Mouse (Mus musculus) lung, embryonic 16.5 days (tissue): ENCODE measurements at regions not wholly inside any gene's neighbourhood (a gene's known extent, or its start where the extent isn't known, plus 50 kb on each side); places are given as distances from the start of the nearest gene placed in this dataset.
"Not testable (repeated sequence)": the region's sequence is repeated elsewhere in the genome, so short reads cannot be mapped to it uniquely, and the experiment has no call there.

Experiments
- ATAC-seq: fragments of 200-750 bp; cut with Nextera tagmentation; 2 replicates; pipeline ENCODE4 v1.8.0; 2017; ENCODE audit warnings: low read depth, mild to moderate bottlenecking, moderate library complexity
- H3K27ac ChIP-seq: fragments of 300-500 bp; sonication (generic); 2 replicates; pipeline ENCODE4 v1.5.1; 2014; ENCODE audit warnings: mild to moderate bottlenecking, control low read depth, low read length
- H3K27me3 ChIP-seq: fragments of 300-500 bp; sonication (generic); 2 replicates; pipeline ENCODE4 v1.6.1; 2014; ENCODE audit warnings: low read depth, low read length, mixed read lengths; ENCODE audit not compliant: control insufficient read depth, insufficient read depth
- H3K36me3 ChIP-seq: fragments of 300-500 bp; sonication (generic); 2 replicates; pipeline ENCODE4 v1.6.1; 2014; ENCODE audit warnings: low read length; ENCODE audit not compliant: control insufficient read depth, insufficient read depth
- H3K4me1 ChIP-seq: fragments of 300-500 bp; sonication (generic); replicated peaks from 2 replicates; pipeline ENCODE4 v1.6.1; 2014; ENCODE audit warnings: low read length, mixed read lengths; ENCODE audit not compliant: control insufficient read depth, insufficient read depth
- H3K4me2 ChIP-seq: fragments of 300-500 bp; sonication (generic); 2 replicates; pipeline ENCODE4 v1.6.1; 2014; ENCODE audit warnings: low read depth, low read length, control low read depth
- H3K4me3 ChIP-seq: fragments of 300-500 bp; sonication (generic); 2 replicates; pipeline ENCODE4 v1.5.1; 2014; ENCODE audit warnings: mild to moderate bottlenecking, low read length, control low read depth
- H3K9ac ChIP-seq: fragments of 300-500 bp; sonication (generic); 2 replicates; pipeline ENCODE4 v1.6.1; 2014; ENCODE audit warnings: low read length, control low read depth
- H3K9me3 ChIP-seq: fragments of 300-500 bp; sonication (generic); 2 replicates; pipeline ENCODE4 v1.6.1; 2016; ENCODE audit warnings: low read length; ENCODE audit not compliant: control insufficient read depth
- WGBS: fragments of 180-500 bp; shearing (Covaris S2); extraction: QIAGEN DNeasy Blood & Tissue Kit; methylation state at CpG from one replicate; pipeline ENCODE4 v1.1.7; 2014; 5-methylcytosine and 5-hydroxymethylcytosine counted together

DNA sequence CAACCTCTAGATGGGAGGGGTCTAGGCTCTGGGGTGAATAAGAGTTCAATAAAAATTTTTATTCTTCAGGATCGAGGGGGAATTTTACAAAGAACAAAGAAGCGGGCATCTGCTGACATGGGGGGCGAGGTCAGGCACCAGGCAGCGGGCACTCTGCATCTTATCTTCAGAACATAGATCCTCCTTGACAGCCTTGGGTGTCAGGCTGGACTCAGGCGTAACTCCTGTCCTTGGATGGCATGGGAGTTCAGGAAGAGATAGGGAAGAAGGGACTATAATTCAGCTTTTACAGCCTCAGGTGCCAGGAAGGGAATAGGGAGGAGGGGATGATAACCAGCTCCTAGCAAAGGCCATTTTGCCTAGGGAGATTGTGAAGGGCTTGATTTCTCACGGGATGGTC, 753.1 kb downstream of the Gm10330 start:
- H3K27me3 ChIP-seq, H3K4me2 ChIP-seq, H3K4me1 ChIP-seq, H3K36me3 ChIP-seq, H3K27ac ChIP-seq, H3K9ac ChIP-seq, H3K4me3 ChIP-seq, ATAC-seq, H3K9me3 ChIP-seq: not testable (repeated sequence)
- 82% methylated on average over 6 of the region's 6 CpGs for WGBS

- not testable (repeated sequence) for H3K4me2 ChIP-seq, ATAC-seq, H3K9ac ChIP-seq, H3K27me3 ChIP-seq, H3K4me1 ChIP-seq, H3K36me3 ChIP-seq, H3K27ac ChIP-seq, H3K4me3 ChIP-seq, H3K9me3 ChIP-seq
- WGBS = 73% methylated on average over 7 of the region's 8 CpGs
Measured at GRCm38 (mm10) chr12:23023556-23023955, 756.5 kb downstream of the Gm10330 start.

- H3K27ac ChIP-seq, H3K27me3 ChIP-seq, H3K36me3 ChIP-seq, H3K4me1 ChIP-seq, H3K9me3 ChIP-seq: not testable (repeated sequence)
- Histone ChIP-seq H3K4me3 (peak overlapping the region; percentile 50), H3K4me2 (peak overlapping the region; percentile 38), H3K9ac (peak overlapping the region; percentile 55; the same call in 1 of the 2 replicates)
- 0 out of 2 replicates have a peak, but pooled peaks have one; percentile 49 for ATAC-seq
- WGBS = 1% methylated on average over 30 of the region's 37 CpGs
Measured at GRCm38 (mm10) chr12:23010199-23010598, 769.9 kb downstream of the Gm10330 start.

- not testable (repeated sequence) for H3K36me3 ChIP-seq, H3K4me1 ChIP-seq, H3K9me3 ChIP-seq, ATAC-seq, H3K27me3 ChIP-seq, H3K27ac ChIP-seq
- H3K9ac ChIP-seq = peak overlapping the region; percentile 55
- peak overlapping the region; percentile 50 for H3K4me3 ChIP-seq
- WGBS = 3% methylated on average over 19 of the region's 48 CpGs
- H3K4me2 ChIP-seq = peak overlapping the region; percentile 35; the same call in 1 of the 2 replicates
Measured at GRCm38 (mm10) chr12:23009662-23010061, 770.4 kb downstream of the Gm10330 start.
